Mouse (Mus musculus): ENCODE results near the gene Clint1. TPM values are rescaled to one million over a fixed set of nuclear protein-coding genes. Genes with fewer than 3 reads are reported as not detected.

Gene Clint1
- 10 to 100 TPM; 45.7 to 48.2 (median 47.2) TPM for total RNA-seq (2022)

DNA sequence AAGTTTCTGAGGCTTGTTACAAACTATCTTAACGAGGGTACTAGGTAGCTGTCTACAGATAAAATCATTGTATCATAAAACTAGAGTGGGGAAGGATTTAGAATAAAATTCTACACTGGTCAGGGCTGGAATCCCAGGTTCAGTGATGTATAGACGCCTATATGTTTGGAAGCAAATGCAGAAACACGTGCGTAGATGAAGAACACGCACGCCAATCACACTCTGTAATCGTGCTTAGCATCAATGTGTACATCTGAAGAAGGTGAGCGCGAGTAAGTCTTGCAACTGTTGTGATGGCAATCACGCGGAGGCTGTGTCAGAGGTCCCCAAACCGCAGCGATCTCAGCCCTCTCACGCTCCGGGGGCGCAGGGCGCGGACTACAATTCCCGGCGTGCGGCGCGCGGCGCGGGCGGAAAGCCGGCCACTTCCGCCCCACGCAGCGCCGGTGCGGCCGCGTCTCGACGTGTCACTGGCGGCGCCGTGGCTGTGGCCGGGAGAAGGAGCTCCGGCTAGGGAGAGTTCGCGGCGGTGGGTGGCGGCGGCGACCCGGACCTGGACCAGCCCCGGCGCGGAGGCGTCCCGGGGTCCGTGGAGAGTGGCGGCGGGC, at the start of gene Clint1:
Clint1 (plus strand) TSS at position 536 of the 608 bp plus-strand sequence.
- DNase-seq (ENCODE audit: low spot score): peak; percentile 68

GRCm38 (mm10) chr11:45804068-45804467, 47.8 kb upstream of the Clint1 start:
- DNase-seq (ENCODE audit: low spot score): no peak

DNA sequence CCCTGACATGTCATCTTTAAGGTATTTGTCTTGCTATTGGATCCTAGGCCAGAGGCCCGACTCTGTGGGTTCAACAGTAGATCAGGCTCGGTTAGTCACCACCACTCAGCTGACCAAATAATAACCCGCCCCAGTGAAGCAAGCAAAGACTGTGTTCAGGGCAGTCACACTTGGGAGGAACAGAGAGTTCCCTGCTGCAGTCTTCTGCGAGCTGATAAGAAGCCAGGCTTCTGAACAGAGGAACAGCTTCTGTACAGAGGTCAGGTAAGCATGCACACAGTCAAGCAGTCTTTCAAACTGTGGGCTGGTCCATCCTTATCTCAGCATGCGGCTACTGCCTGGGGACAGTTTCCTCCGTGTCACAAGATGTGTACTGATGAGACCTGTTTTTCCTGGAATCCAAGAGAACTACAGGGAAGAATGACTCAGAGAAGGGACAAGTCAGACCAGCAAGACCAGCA, 46.5 kb upstream of the Clint1 start:
- peak; percentile 18 for DNase-seq (ENCODE audit: low spot score)

DNA sequence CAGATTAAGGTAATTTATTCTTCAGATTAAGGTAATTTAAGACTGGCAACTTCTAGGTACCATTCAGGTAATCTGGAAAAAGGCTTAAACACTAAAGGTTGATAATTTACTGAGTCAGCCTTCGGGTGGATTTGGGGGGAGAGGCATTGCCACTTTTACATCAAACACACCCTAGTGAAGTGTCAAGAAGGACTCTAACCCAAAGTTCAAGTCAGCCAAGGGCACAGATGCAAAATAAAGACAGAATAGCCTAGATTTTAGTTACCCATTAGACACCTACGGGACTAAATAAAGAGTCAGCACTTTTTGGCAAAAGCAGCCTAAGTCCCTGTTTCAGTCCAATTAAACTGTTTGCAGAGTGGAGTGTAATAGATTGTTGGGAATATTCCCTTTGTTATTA, 46.0 kb upstream of the Clint1 start:
- no peak for DNase-seq (ENCODE audit: low spot score)

DNA sequence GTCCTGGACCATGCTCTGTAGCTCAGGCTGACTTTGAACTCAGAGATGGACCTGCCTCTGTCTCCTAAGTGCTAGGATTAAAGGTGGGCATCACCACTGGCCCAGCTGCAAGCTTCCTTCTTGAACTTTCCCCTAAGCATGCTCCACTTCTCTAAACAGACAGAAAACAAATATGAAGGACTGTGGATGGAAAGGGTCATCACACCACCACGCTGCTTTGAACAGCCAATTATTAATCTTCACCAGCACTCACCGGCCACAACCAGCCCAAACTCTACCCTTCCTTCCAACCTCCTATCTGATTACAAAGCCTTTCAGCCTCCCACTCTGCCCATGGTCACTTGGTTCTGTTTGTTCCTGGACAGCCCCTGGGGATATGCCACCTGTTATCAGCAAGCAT, 45.6 kb upstream of the Clint1 start:
- no peak for DNase-seq (ENCODE audit: low spot score)

GRCm38 (mm10) chr11:45806809-45807208, 45.0 kb upstream of the Clint1 start:
- no peak for DNase-seq (ENCODE audit: low spot score)

DNA sequence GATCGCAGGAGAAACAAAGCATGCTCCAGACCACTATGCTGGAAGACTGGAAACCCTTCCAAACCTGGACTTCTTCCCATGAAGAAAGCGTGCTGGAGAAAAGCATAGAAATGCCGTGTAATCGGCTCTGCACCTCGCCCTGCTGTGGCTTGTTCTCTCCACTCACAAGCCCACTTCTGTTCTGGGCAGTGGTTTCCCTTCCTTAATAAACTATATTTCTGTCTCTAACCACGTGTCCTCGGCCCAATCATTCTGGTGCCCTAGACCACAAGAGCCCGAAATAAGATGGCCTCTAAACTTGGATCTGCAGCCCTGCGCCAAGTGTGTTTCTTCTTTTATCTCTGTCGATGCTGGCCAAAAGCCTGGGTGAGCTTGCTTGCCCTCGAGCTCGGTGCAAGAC, 44.0 kb upstream of the Clint1 start:
- peak; percentile 34 for DNase-seq (ENCODE audit: low spot score)

- no peak for DNase-seq (ENCODE audit: low spot score)
Measured at GRCm38 (mm10) chr11:45809424-45809823, 42.4 kb upstream of the Clint1 start.

- DNase-seq (ENCODE audit: low spot score): no peak
Measured at GRCm38 (mm10) chr11:45810056-45810455, 41.8 kb upstream of the Clint1 start.

GRCm38 (mm10) chr11:45810805-45811204, 41.0 kb upstream of the Clint1 start:
- no peak for DNase-seq (ENCODE audit: low spot score)

GRCm38 (mm10) chr11:45815603-45816002, 36.2 kb upstream of the Clint1 start:
- no peak for DNase-seq (ENCODE audit: low spot score)

DNA sequence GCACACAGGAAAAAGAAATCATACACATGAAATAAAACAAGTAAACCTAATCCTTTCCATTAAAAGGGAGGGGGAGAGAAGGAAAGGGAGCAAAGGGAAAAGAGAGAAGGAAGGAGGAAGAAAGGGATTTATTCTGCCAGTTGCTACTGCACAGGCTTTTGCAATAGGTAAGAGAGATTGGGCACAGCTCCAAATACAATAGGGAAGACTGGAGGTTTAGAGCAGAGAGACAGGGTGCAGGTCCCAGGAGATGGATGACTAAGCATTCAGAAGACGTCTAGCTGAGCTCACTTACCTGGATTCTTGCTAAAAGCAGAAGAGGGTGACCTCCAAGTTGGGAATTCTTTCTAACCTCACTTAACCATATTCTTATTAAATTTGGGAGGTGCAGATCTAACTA, 35.1 kb upstream of the Clint1 start:
- DNase-seq (ENCODE audit: low spot score): no peak

GRCm38 (mm10) chr11:45817996-45818395, 33.9 kb upstream of the Clint1 start:
- no peak for DNase-seq (ENCODE audit: low spot score)

GRCm38 (mm10) chr11:45820930-45821329, 30.9 kb upstream of the Clint1 start:
- no peak for DNase-seq (ENCODE audit: low spot score)

GRCm38 (mm10) chr11:45830112-45830511, 21.7 kb upstream of the Clint1 start:
- DNase-seq (ENCODE audit: low spot score): no peak

DNA sequence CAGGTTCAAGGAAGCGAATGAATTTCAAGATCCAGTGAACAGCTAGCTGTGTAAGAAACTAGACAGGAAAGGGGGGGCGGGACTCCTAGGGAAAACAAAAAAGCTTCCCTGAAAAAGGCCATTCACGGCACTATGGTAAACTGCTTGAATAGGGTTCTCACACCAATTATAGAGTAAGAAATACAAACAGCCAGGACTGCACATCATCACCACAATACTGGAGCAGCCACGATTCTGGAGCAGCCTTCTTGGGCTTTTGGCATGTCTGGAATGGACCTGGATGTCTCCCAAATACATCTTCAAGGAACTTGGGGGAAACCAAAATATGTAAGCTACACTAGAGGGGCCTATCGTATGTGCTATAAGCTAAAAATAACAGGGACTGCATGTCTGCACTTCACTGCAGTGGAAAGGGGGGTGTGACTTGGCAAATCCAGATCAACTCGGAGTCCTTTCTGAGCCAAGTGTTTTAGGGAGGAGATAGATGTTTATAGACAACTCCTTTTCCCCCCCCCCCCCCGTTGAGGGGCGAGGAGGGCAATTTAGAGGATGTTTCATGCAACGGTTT, 21.0 kb upstream of the Clint1 start:
- no peak for DNase-seq (ENCODE audit: low spot score)

DNA sequence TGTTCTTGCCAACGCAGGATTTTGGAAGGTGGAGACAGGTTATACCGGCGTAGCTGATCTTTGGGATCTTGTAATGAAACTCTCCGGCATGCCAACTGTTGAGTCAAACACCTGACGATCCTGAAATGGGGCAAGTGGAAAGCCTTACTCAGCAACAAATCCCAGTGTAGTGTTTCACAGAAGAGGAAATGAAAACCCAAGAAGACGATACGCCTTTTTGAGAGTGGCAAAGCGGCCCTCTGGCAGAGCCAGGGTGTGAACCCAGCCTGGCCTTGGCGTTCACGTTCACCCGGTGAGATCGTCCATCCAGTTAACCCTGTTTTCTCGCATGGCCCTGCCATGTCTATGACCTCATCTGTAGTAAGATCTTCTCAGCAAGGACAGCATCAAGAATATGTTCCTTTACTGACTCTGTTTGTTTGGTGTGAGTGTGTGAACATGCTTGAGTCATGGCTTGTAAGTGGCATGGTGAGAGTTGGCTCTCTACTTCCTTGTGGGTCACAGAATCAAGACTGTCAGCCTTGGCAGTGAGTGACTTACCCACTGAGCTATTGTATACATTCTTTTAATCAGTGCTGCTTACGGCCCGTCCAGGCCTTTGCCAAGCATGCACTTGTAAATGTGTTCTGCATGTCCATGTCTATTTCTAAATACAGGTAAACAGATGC, 20.2 kb upstream of the Clint1 start:
- no peak for DNase-seq (ENCODE audit: low spot score)

DNA sequence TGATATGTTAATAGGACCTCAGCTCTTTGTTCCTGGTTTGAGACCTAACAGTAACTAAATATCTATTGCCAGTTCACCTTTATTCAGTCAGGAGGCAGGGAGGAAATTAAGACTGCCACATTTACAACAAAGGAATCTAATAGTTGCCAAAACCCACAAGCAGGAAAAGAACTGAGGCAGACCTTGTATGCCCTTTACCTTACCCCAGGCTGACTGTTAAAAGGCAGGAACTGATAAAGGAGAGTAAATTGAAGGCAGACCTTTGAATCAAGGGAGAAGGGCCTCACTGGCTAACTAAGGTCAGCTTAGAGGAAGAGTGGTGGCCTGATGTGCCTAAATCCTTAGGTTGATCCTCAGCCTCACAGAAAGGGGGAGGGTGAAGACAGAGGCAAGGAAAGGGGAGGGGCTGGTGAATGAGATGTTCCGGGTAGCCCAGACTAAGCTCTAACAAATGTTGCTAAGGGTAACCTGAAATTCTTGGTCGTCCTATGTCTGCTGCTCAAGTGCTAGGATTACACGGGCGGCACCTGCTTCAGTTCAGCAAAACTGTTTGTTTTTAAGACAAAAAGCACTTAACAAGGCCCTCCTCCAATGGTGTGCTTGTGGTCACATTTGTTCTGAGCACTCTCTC, 16.1 kb upstream of the Clint1 start:
- DNase-seq (ENCODE audit: low spot score): no peak

GRCm38 (mm10) chr11:45837257-45837817, 14.5 kb upstream of the Clint1 start:
- DNase-seq (ENCODE audit: low spot score): no peak

DNA sequence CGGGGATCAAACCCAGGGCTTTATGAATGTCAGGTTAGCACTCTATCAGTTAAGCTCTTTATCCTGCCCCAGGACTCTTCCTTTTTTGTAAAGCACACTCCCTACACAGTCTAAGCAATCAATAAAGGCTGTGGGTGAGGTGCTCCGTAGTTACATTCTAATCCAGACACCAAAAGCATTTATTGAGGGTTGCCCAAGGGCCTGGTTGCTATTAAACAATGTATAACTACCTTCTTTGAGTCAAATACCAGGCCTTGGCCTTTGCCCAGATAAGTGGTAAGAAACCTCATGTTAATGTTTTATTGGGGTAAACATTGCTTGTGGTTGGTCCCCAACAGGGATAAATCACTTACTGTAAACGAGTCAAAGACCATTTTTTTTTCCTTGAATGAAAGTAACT, 13.4 kb upstream of the Clint1 start:
- no peak for DNase-seq (ENCODE audit: low spot score)

GRCm38 (mm10) chr11:45840332-45840731, 11.5 kb upstream of the Clint1 start:
- no peak for DNase-seq (ENCODE audit: low spot score)

DNA sequence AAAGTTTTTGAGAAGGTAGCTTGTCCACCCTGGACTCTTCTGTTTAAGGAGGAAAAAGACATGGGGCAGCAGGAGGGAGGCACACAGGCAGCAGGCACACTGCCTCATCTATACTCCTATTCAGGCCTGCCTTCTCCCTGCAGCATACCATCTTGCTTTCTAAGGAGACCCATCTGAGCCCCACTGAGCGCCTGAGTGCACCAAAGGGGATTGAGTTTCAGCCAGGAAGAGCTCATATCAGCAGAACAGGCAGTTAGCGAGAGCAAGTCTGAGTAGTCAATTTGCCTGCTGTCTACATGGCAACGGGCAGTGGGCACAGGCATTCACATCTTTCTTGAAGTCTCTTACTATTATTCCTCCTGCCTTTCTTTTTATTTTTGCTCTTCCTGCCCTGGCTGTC, 5.8 kb upstream of the Clint1 start:
- DNase-seq (ENCODE audit: low spot score): no peak

Measured in heart, adult 8-10 months (tissue).